9 mouse cellular contexts compared by ENCODE assay signal in the genomic region with DNA sequence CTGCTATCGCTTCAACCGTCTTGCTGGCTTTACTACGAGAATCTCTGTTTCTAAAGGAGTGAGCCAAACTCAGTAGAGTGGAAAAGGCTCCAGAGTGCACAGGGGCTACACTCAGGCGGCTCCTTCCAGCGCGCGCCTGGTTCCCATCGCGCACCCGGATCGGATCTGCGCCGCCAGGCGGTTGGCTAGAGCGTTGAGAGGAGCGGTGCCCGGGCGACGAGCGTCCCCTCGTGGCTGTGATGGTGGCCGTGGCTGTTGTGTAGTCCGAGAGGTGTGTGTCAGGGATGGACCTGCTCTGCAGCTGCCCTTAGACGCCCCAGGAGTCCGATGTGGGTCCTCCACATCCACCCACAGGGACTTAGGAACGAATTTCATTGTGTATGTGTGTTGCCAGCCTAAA. TPM values are rescaled to one million over a fixed set of nuclear protein-coding genes. Genes with fewer than 3 reads are reported as not detected.
DNase-seq lines count a peak whose midpoint lies in the region; ATAC-seq lines count a peak whose summit lies in the region.
"Had no signal": no experiment of that assay in that cellular context is flagged by ENCODE, and none has a peak within 500 bp of the region (broad histone marks: within the 10 kb centered on the region; RNA-seq: fewer than 3 reads in every experiment).

A gene (plus strand): TSS at position 173 of the 400 bp plus-strand sequence.

- H3K9me3 ChIP-seq in liver, embryonic 12.5 days (replicated peaks), result no peaks in the 10 kb centered on the region
- H3K9me3 ChIP-seq in neural tube, embryonic 11.5 days (ENCODE audit: control insufficient read depth, low read length), result no peaks in the 10 kb centered on the region

- no peaks in the 10 kb centered on the region for H3K4me1 ChIP-seq in liver, embryonic 12.5 days
- H3K4me1 ChIP-seq in neural tube, embryonic 11.5 days (ENCODE audit: control insufficient read depth, insufficient read depth, low read length), result no peaks in the 10 kb centered on the region

- 7% methylated on average over 26 of the region's 26 CpGs for WGBS in liver, embryonic 12.5 days (ENCODE audit: insufficient replicate concordance)
- WGBS in neural tube, embryonic 11.5 days, result 6% methylated on average over 26 of the region's 26 CpGs

- no peak within 1 kb of the TSS for H3K4me2 ChIP-seq in liver, embryonic 12.5 days
- H3K4me2 ChIP-seq in neural tube, embryonic 11.5 days (ENCODE audit: low read depth), result 0 out of 2 replicates have a peak within 1 kb of the TSS, but pooled peaks have one; percentile 2

- intact Hi-C loops in heart, postnatal 25 days (cut with DNase I), result loop anchor here (2.0 to 5.0 kb wide), 3 partner anchors 79 to 356 kb away; a partner anchor contains a TSS

- ATAC-seq in liver, embryonic 12.5 days, result peak; percentile 57
- ATAC-seq in neural tube, embryonic 11.5 days (ENCODE audit: insufficient read depth, low FRiP score, low TSS enrichment), result peak; percentile 88

- DNase-seq in ES-CJ7 (ENCODE audit: low read depth, low spot score), result peak; percentile 72
- peak; percentile 79 for DNase-seq in cerebellum, adult 8-10 months
- DNase-seq in forelimb bud, embryonic 11.5 days (ENCODE audit: low read depth, low spot score), result peak; percentile 71
- DNase-seq in heart, postnatal 25 days (ENCODE audit: low spot score), result peak; percentile 53
- peak; percentile 91 to 92 for DNase-seq in kidney, postnatal 4 days
- DNase-seq in neural tube, embryonic 11.5 days (ENCODE audit: low spot score), result peak; percentile 86
- DNase-seq in thymus, postnatal 25 days, result peak; percentile 15

- H3K27ac ChIP-seq in liver, embryonic 12.5 days, result no peak within 1 kb of the TSS
- H3K27ac ChIP-seq in neural tube, embryonic 11.5 days (ENCODE audit: low read depth, low read length), result no peak within 1 kb of the TSS

- H3K27me3 ChIP-seq in liver, embryonic 12.5 days (replicated peaks), result peaks cover 28% of the 10 kb centered on the region
- peaks cover 3% of the 10 kb centered on the region; the same call in 1 of the 2 replicates for H3K27me3 ChIP-seq in neural tube, embryonic 11.5 days (ENCODE audit: control insufficient read depth, insufficient read depth, low read length)

- H3K36me3 ChIP-seq in liver, embryonic 12.5 days, result no peaks in the 10 kb centered on the region
- H3K36me3 ChIP-seq in neural tube, embryonic 11.5 days (ENCODE audit: control insufficient read depth, insufficient read depth, low read length), result no peaks in the 10 kb centered on the region

- no peak within 1 kb of the TSS for H3K9ac ChIP-seq in liver, embryonic 12.5 days
- no peak within 1 kb of the TSS for H3K9ac ChIP-seq in neural tube, embryonic 11.5 days (ENCODE audit: low read length)

- H3K4me3 ChIP-seq in liver, embryonic 12.5 days, result no peak within 1 kb of the TSS
- no peak within 1 kb of the TSS for H3K4me3 ChIP-seq in neural tube, embryonic 11.5 days (ENCODE audit: low read depth, low read length)

RNA-seq across cellular contexts. Expression of the gene that starts here (rescaled TPM):
- total RNA-seq in heart, postnatal 25 days (2021), result not detected
- 0.43 TPM in 1 of 2 replicates, not detected in the other for polyA plus RNA-seq in liver, embryonic 12.5 days (2016; fragmentation: Nextera tagmentation; extraction: Ambion mirVana)
- not detected in 2 replicates for polyA plus RNA-seq in neural tube, embryonic 11.5 days (2014; fragmentation: Nextera tagmentation; extraction: Ambion mirVana)
- total RNA-seq: MEL had no signal

Comparison
In these comparisons a context has a peak if more than half of its experiments do, and no peak if none do; other contexts are left out.
1. Peak in DNase-seq in heart, postnatal 25 days; RNA of the gene not detected or under 1 TPM.
2. Peak in ATAC-seq in liver, embryonic 12.5 days; RNA of the gene not detected or under 1 TPM.
3. Peak in DNase-seq, ATAC-seq and H3K4me2 ChIP-seq in neural tube, embryonic 11.5 days; RNA of the gene not detected or under 1 TPM.
4. DNase-seq: peak in every context shown above with its lines; median percentile 92 in kidney, postnatal 4 days; 86 in neural tube, embryonic 11.5 days; 79 in cerebellum, adult 8-10 months; 72 in ES-CJ7; 71 in forelimb bud, embryonic 11.5 days; 53 in heart, postnatal 25 days; 15 in thymus, postnatal 25 days.